Mouse (Mus musculus) forebrain, embryonic 11.5 days (tissue): ENCODE measurements around the gene Fxyd1. TPM values are rescaled to one million over a fixed set of nuclear protein-coding genes. Genes with fewer than 3 reads are reported as not detected.

ENCODE experiments used
- ATAC-seq: fragments of 200-750 bp; cut with Nextera tagmentation; replicated peaks from 2 replicates; pipeline ENCODE4 v1.8.0; 2017; ENCODE audit warnings: moderate TSS enrichment; ENCODE audit not compliant: low FRiP score
- DNase-seq: peaks from one replicate; pipeline ENCODE4 v3.0.0-alpha.2; 2017; ENCODE audit warnings: low spot score
- H3K27ac ChIP-seq: fragments of 300-500 bp; sonication (generic); 2 replicates; pipeline ENCODE4 v1.5.1; 2014; ENCODE audit warnings: low read depth, low read length
- H3K27me3 ChIP-seq: fragments of 300-500 bp; sonication (generic); 2 replicates; pipeline ENCODE4 v1.6.1; 2014; ENCODE audit warnings: mild to moderate bottlenecking, low read length, mixed read lengths; ENCODE audit not compliant: control insufficient read depth, insufficient read depth
- H3K36me3 ChIP-seq: fragments of 300-500 bp; sonication (generic); 2 replicates; pipeline ENCODE4 v1.6.1; 2014; ENCODE audit warnings: mild to moderate bottlenecking, low read length, moderate library complexity, mixed read lengths; ENCODE audit not compliant: control insufficient read depth, insufficient read depth
- H3K4me1 ChIP-seq: fragments of 300-500 bp; sonication (generic); replicated peaks from 2 replicates; pipeline ENCODE4 v1.6.1; 2014; ENCODE audit warnings: low read length, mixed read lengths; ENCODE audit not compliant: control insufficient read depth, insufficient read depth
- H3K4me2 ChIP-seq: fragments of 300-500 bp; sonication (generic); 2 replicates; pipeline ENCODE4 v1.6.1; 2014; ENCODE audit warnings: low read depth, mild to moderate bottlenecking, low read length, moderate library complexity, mixed read lengths; ENCODE audit not compliant: severe bottlenecking
- H3K4me3 ChIP-seq: fragments of 300-500 bp; sonication (generic); 2 replicates; pipeline ENCODE4 v1.5.1; 2014; ENCODE audit warnings: low read depth, low read length
- H3K9ac ChIP-seq: fragments of 300-500 bp; sonication (generic); 2 replicates; pipeline ENCODE4 v1.6.1; 2014; ENCODE audit warnings: low read length
- H3K9me3 ChIP-seq: fragments of 300-500 bp; sonication (generic); 2 replicates; pipeline ENCODE4 v1.6.1; 2016; ENCODE audit warnings: low read length, mixed read lengths; ENCODE audit not compliant: control insufficient read depth
- WGBS: fragments of 180-500 bp; shearing (Covaris S2); extraction: QIAGEN DNeasy Blood & Tissue Kit; methylation state at CpG from one replicate; pipeline ENCODE4 v1.1.7; 2014; 5-methylcytosine and 5-hydroxymethylcytosine counted together
- polyA plus RNA-seq: library from polyadenylated mRNA; unstranded; fragments of >200 nt; fragmentation: Nextera tagmentation; extraction: Ambion mirVana; gene quantifications from 2 replicates; pipeline ENCODE4 v1.2.1, GENCODE M21; 2014

The Fxyd1 gene
- polyA plus RNA-seq, 1 experiment from 2014 or later: 2.9 TPM

DNA sequence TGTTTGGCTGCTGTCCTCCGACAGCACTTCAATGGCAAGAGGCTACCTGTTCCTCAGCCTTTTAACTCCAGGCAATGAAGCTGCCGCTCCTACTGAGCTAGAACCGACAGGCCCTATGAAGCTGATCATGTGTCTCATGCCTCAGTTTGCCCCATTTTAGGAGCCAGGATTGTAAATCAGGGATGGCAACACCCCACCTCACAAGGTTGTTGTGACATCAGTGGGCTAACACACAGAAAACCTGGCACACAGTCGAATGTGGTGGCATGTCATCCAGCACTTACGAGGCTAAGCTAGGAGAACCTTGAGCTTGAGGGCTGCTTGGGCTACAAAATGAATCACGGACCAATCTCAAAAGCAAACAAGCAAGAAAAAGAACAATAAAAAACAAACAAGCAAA is 1.2 kb upstream of the Fxyd1 start:
- Histone ChIP-seq H3K36me3 (no peaks in the 10 kb centered on the region), H3K4me2 (no peak overlapping the region), H3K4me1 (no peaks in the 10 kb centered on the region; the same call in 1 of the 2 replicates), H3K27me3 (peaks cover 11% of the 10 kb centered on the region), H3K4me3 (no peak overlapping the region), H3K9me3 (no peaks in the 10 kb centered on the region), H3K9ac (no peak overlapping the region), H3K27ac (no peak overlapping the region)
- ATAC-seq (no peak), DNase-seq (no peak)
- WGBS: 85% methylated on average over 6 of the region's 6 CpGs

DNA sequence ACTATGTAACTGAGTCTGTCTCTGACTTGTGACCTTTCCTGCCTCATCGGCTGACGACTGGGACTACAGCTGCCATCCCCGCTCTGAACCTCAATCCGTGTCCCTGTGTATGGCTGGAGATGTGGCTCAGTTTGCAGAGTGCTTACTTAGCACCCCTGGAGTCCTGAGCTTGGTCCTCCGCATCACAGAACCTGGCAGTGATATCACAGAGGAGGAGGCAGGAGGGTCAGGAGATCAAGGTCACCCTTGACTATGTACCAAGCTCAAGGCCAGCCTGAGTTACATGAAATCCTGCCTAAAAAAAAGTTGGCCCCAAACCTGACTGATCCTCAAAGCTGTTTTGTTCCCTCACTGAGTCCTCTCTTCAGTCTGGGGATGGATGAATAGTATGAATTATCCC is 731 bp upstream of the Fxyd1 start:
- H3K27me3 ChIP-seq: peaks cover 16% of the 10 kb centered on the region
- no peak overlapping the region for H3K9ac ChIP-seq
- no peak overlapping the region for H3K4me2 ChIP-seq
- no peaks in the 10 kb centered on the region for H3K9me3 ChIP-seq
- no peak overlapping the region for H3K4me3 ChIP-seq
- H3K36me3 ChIP-seq: no peaks in the 10 kb centered on the region
- WGBS: 75% methylated on average over 5 of the region's 5 CpGs
- DNase-seq (no peak), ATAC-seq (no peak)
- no peaks in the 10 kb centered on the region; the same call in 1 of the 2 replicates for H3K4me1 ChIP-seq
- no peak overlapping the region for H3K27ac ChIP-seq

DNA sequence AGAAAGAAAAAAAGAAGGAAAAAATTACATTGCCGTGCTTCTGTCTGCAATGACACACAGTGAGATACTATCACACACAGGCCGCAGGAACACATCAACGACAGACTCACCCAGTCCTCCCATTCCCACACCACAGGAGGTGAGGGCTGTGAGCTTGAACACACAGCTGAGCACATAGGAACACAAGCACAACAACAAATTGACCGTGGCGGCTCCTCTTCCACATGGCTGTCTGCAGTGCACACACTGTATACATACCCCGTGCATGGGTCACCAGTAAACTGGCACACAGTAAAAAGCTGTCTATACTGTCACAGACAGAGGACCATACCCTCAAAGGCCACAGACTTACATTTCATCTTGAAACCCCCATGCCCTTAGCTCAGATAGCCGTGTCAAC is 551 bp downstream of the Fxyd1 start:
- Histone ChIP-seq H3K36me3 (no peaks in the 10 kb centered on the region), H3K27ac (no peak overlapping the region), H3K4me3 (no peak overlapping the region), H3K27me3 (peaks cover 29% of the 10 kb centered on the region), H3K4me2 (no peak overlapping the region), H3K9ac (no peak overlapping the region), H3K4me1 (peaks cover 2% of the 10 kb centered on the region; the same call in 1 of the 2 replicates), H3K9me3 (no peaks in the 10 kb centered on the region)
- ATAC-seq: no peak
- no peak for DNase-seq
- WGBS: 79% methylated on average over 7 of the region's 7 CpGs

DNA sequence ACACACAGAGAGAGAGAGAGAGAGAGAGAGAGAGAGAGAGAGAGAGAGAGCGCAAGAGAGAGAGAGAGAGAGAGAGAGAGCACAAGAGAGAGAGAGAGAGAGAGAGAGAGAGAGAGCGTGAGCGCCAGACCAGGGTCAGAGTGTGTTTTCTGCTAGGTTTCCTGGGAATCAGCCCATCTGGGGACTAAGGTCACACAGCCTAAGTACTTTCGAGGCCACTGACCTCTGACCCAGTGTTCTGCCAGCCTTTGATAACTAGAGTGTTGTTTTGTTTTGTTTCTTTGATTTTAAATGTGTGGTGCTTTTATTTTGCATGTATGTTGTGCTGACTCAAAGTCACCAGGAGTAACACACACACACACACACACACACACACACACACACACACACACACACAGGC is 1.1 kb downstream of the Fxyd1 start:
- 13% methylated on average over 3 of the region's 4 CpGs for WGBS
- H3K27me3 ChIP-seq: peaks cover 35% of the 10 kb centered on the region
- no peak overlapping the region for H3K4me2 ChIP-seq
- no peaks in the 10 kb centered on the region for H3K36me3 ChIP-seq
- H3K4me3 ChIP-seq: no peak overlapping the region
- peaks cover 3% of the 10 kb centered on the region; the same call in 1 of the 2 replicates for H3K4me1 ChIP-seq
- DNase-seq: no peak
- no peak for ATAC-seq
- H3K9me3 ChIP-seq: no peaks in the 10 kb centered on the region
- no peak overlapping the region for H3K27ac ChIP-seq
- H3K9ac ChIP-seq: no peak overlapping the region

DNA sequence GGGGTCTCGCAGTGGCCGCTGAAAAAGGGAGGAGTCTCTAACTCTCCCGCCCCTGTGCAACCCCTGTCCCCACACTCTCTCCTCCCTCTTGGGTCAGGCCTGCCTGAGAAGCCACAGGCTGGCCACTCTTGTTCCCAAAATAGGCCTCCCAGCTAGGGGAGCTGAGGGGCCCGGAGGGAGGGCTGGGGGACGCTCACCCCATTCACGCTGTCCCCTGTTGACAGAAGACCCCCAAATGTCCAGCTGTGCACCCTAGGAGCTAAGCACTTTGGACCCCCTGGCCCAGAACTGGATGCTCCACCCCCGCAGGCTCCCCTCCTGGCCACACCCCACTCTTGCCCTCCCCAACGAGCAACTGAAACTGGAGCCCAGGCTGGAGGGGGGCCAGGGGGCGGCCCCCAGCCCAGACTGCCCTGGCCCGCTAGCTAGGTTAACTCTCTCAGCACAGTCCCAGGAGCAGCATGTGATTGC is 1.6 kb downstream of the Fxyd1 start:
- peaks cover 4% of the 10 kb centered on the region; the same call in 1 of the 2 replicates for H3K4me1 ChIP-seq
- ATAC-seq (no peak), DNase-seq (no peak)
- H3K9me3 ChIP-seq: no peaks in the 10 kb centered on the region
- WGBS: 8% methylated on average over 10 of the region's 10 CpGs
- no peak overlapping the region for H3K4me2 ChIP-seq
- H3K27me3 ChIP-seq: peaks cover 40% of the 10 kb centered on the region
- no peaks in the 10 kb centered on the region for H3K36me3 ChIP-seq
- no peak overlapping the region for H3K4me3 ChIP-seq
- no peak overlapping the region for H3K9ac ChIP-seq
- H3K27ac ChIP-seq: no peak overlapping the region

DNA sequence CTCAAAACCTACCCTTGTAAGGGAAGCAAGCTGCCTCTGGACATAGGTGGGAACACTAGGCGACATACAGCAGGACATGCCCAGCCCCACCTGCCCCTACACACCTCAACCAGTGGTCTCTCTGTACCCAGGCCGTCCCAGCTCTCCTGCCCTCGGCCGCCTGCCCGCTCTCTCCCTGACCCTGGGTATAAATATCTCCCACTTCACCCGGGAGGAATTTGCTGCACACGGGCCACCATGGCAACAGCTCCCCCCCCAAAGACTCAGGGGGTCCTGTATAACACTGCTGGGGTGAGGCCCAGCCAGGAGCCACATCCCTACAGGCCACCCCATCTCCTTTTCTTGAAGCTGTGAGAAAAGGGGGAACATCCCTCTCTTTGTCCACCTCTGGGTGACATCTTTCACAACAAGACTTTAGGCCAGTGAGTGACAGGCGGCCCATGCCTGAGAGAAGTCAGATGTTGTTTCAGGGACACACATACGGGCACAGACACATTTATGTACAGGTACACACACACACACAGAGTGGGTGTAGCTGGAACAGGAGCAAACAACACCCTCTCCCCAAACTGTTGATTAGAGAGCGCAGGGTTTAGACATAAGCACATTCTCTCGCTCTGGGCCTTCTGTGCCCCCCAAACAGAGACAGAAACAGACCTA is 2.2 kb downstream of the Fxyd1 start:
- Histone ChIP-seq H3K4me2 (no peak overlapping the region), H3K36me3 (no peaks in the 10 kb centered on the region), H3K4me1 (peaks cover 5% of the 10 kb centered on the region; the same call in 1 of the 2 replicates), H3K9me3 (no peaks in the 10 kb centered on the region), H3K27ac (no peak overlapping the region), H3K4me3 (no peak overlapping the region), H3K27me3 (peaks cover 45% of the 10 kb centered on the region), H3K9ac (no peak overlapping the region)
- no peak for ATAC-seq
- WGBS: 45% methylated on average over 11 of the region's 11 CpGs
- DNase-seq: no peak

DNA sequence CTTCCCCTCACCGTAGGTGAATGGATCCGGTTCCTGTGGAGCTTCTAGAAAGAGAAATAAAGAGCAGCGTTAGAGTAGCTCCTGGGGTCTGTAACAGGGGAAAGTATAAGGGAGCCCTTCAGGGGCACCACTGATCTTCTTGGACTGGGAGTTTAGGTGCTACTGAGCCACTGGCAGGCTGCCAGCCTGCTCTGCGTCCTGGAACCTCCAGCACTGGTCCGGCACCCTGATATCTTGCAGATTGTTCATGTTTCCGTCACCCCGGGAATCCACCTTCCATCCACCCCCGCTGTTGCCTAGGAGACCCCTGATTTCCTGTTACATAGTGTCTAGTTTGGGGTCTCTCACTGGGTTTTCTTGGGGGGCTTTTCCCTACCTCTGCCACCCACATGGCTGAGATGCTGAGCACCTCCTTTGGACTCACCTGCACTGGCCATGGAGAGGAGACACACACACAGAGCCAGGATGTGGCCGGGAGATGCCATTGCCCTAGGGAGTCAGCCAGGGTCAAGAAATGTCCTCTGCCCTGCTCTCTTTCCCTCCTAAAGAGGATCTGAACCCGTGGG is 3.0 kb downstream of the Fxyd1 start:
- Histone ChIP-seq H3K9me3 (no peaks in the 10 kb centered on the region), H3K4me2 (no peak overlapping the region), H3K27me3 (peaks cover 52% of the 10 kb centered on the region), H3K4me1 (peaks cover 9% of the 10 kb centered on the region), H3K4me3 (no peak overlapping the region), H3K9ac (no peak overlapping the region), H3K27ac (no peak overlapping the region), H3K36me3 (no peaks in the 10 kb centered on the region)
- ATAC-seq (no peak), DNase-seq (no peak)
- 34% methylated on average over 10 of the region's 10 CpGs for WGBS

DNA sequence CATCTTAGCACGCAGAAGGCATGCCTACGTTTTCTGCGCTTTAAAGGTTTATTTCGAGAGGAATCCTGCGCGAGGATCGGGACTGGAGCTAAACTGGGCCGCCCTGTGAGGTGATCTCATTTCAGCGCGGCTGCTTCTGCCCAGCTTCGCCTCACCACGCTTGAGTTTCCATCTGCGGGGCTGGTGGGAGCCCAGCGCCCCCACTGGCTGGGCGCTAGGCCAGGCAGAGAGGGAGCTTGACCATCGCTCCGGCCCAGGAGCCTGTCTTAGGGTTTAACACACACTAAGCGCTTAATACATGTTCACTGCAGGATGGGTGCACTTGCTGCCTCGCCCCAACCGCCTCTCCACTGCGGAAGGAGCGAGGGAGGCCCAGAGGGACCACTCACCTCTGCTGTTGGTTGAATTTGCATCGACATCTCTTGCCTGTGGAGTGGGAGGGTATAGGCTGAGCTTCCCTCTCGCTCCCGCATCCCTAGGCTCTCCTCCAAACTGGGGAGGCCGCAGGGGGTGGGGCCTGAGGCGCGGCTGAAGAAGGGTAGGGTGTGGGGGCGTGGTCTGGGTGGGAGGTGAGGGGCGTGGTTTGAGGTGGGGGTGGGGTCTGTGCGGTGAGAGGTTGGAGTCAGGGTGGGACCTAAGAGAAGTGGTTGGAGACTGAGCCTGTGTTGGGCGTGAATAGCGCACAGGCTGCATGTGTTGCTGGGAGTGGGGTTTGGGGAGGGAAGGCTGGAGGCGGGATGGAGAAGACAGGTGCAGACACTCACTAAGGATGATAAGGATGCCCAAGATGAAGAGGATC is 4.2 kb downstream of the Fxyd1 start:
- Histone ChIP-seq H3K4me2 (peak overlapping the region; percentile 12; the same call in 1 of the 2 replicates), H3K4me3 (peak overlapping the region; percentile 0; the same call in 1 of the 2 replicates), H3K9ac (no peak overlapping the region), H3K4me1 (peaks cover 9% of the 10 kb centered on the region), H3K27ac (no peak overlapping the region), H3K36me3 (no peaks in the 10 kb centered on the region), H3K27me3 (peaks cover 54% of the 10 kb centered on the region), H3K9me3 (no peaks in the 10 kb centered on the region)
- under 1% methylated on average over 34 of the region's 34 CpGs for WGBS
- DNase-seq (peak; percentile 67), ATAC-seq (peak; percentile 39; the same call in 1 of the 2 replicates)
